Mouse (Mus musculus): ENCODE measurements around the gene Usp15. TPM values are rescaled to one million over a fixed set of nuclear protein-coding genes. Genes with fewer than 3 reads are reported as not detected.
A peak's percentile ranks its signal among the peaks of the same experiment; 100 is the strongest.

Usp15 gene
- total and polyA plus RNA-seq, 2 experiments from 2014 or later: 28.0 to 51.5 TPM

GRCm38 (mm10) chr10:123089425-123089930, 107.3 kb downstream of the Usp15 start:
- Histone ChIP-seq H3K4me2 (ENCODE audit: low read depth, low read length) (no peak overlapping the region), H3K36me3 (replicated peaks; ENCODE audit: control insufficient read depth, insufficient read depth, low read length) (no peaks in the 10 kb centered on the region), H3K27me3 (ENCODE audit: control insufficient read depth, insufficient read depth, low read length) (no peaks in the 10 kb centered on the region), H3K27ac (ENCODE audit: low read depth) (no peak overlapping the region), H3K4me3 (ENCODE audit: low read depth, low read length) (no peak overlapping the region), H3K9me3 (replicated peaks; ENCODE audit: control insufficient read depth, low read length) (no peaks in the 10 kb centered on the region), H3K4me1 (ENCODE audit: control insufficient read depth, insufficient read depth) (no peaks in the 10 kb centered on the region), H3K9ac (replicated peaks; ENCODE audit: low read depth, low read length) (no peak overlapping the region)
- TF ChIP-seq CTCF (IDR thresholded peaks at IDR 0.05; ENCODE audit: low read depth) (no peak), EP300 (IDR thresholded peaks at IDR 0.05; ENCODE audit: low read depth) (no peak)
- no peak for ATAC-seq (ENCODE audit: insufficient read depth, low read depth)
- DNase-seq (ENCODE audit: low spot score): no peak
- WGBS: 78% methylated on average over 12 of the region's 12 CpGs

- WGBS: 75% methylated on average over 2 of the region's 2 CpGs
- H3K9ac ChIP-seq (replicated peaks; ENCODE audit: low read depth, low read length): no peak overlapping the region
- TF ChIP-seq CTCF (IDR thresholded peaks at IDR 0.05; ENCODE audit: low read depth): no peak
- TF ChIP-seq EP300 (IDR thresholded peaks at IDR 0.05; ENCODE audit: low read depth): no peak
- H3K27me3 ChIP-seq (ENCODE audit: control insufficient read depth, insufficient read depth, low read length): no peaks in the 10 kb centered on the region
- H3K27ac ChIP-seq (ENCODE audit: low read depth): no peak overlapping the region
- H3K9me3 ChIP-seq (replicated peaks; ENCODE audit: control insufficient read depth, low read length): no peaks in the 10 kb centered on the region
- no peak overlapping the region for H3K4me3 ChIP-seq (ENCODE audit: low read depth, low read length)
- H3K4me1 ChIP-seq (ENCODE audit: control insufficient read depth, insufficient read depth): no peaks in the 10 kb centered on the region
- no peaks in the 10 kb centered on the region for H3K36me3 ChIP-seq (replicated peaks; ENCODE audit: control insufficient read depth, insufficient read depth, low read length)
- no peak overlapping the region for H3K4me2 ChIP-seq (ENCODE audit: low read depth, low read length)
- no peak for DNase-seq (ENCODE audit: low spot score)
- no peak for ATAC-seq (ENCODE audit: insufficient read depth, low read depth)
Observed at GRCm38 (mm10) chr10:123086847-123087246, 109.9 kb downstream of the Usp15 start.

GRCm38 (mm10) chr10:123084900-123085641, 111.7 kb downstream of the Usp15 start:
- H3K27ac ChIP-seq (ENCODE audit: low read depth): no peak overlapping the region
- no peak overlapping the region for H3K4me2 ChIP-seq (ENCODE audit: low read depth, low read length)
- H3K4me3 ChIP-seq (ENCODE audit: low read depth, low read length): no peak overlapping the region
- no peak overlapping the region for H3K9ac ChIP-seq (replicated peaks; ENCODE audit: low read depth, low read length)
- TF ChIP-seq EP300 (IDR thresholded peaks at IDR 0.05; ENCODE audit: low read depth) (no peak), CTCF (IDR thresholded peaks at IDR 0.05; ENCODE audit: low read depth) (no peak)
- no peaks in the 10 kb centered on the region for H3K4me1 ChIP-seq (ENCODE audit: control insufficient read depth, insufficient read depth)
- ATAC-seq (ENCODE audit: insufficient read depth, low read depth) (no peak), DNase-seq (ENCODE audit: low spot score) (no peak)
- no peaks in the 10 kb centered on the region for H3K27me3 ChIP-seq (ENCODE audit: control insufficient read depth, insufficient read depth, low read length)
- H3K36me3 ChIP-seq (replicated peaks; ENCODE audit: control insufficient read depth, insufficient read depth, low read length): no peaks in the 10 kb centered on the region
- 59% methylated on average over 10 of the region's 10 CpGs for WGBS
- no peaks in the 10 kb centered on the region for H3K9me3 ChIP-seq (replicated peaks; ENCODE audit: control insufficient read depth, low read length)

GRCm38 (mm10) chr10:123084307-123084706, 112.5 kb downstream of the Usp15 start:
- ATAC-seq (ENCODE audit: insufficient read depth, low read depth): no peak
- 51% methylated on average over 9 of the region's 9 CpGs for WGBS
- Histone ChIP-seq H3K4me2 (ENCODE audit: low read depth, low read length) (no peak overlapping the region), H3K36me3 (replicated peaks; ENCODE audit: control insufficient read depth, insufficient read depth, low read length) (no peaks in the 10 kb centered on the region), H3K27ac (ENCODE audit: low read depth) (no peak overlapping the region), H3K27me3 (ENCODE audit: control insufficient read depth, insufficient read depth, low read length) (no peaks in the 10 kb centered on the region), H3K9ac (replicated peaks; ENCODE audit: low read depth, low read length) (no peak overlapping the region), H3K9me3 (replicated peaks; ENCODE audit: control insufficient read depth, low read length) (no peaks in the 10 kb centered on the region), H3K4me1 (ENCODE audit: control insufficient read depth, insufficient read depth) (no peaks in the 10 kb centered on the region), H3K4me3 (ENCODE audit: low read depth, low read length) (no peak overlapping the region)
- no peak for DNase-seq (ENCODE audit: low spot score)
- TF ChIP-seq EP300 (IDR thresholded peaks at IDR 0.05; ENCODE audit: low read depth) (no peak), CTCF (IDR thresholded peaks at IDR 0.05; ENCODE audit: low read depth) (no peak)

GRCm38 (mm10) chr10:123076245-123077023, 120.4 kb downstream of the Usp15 start, which contains the start of gene Mon2:
TSS of gene Mon2 (minus strand) at chr10:123076505.
- no peaks in the 10 kb centered on the region for H3K27me3 ChIP-seq (ENCODE audit: control insufficient read depth, insufficient read depth, low read length)
- peak within 1 kb of the TSS; percentile 92 for H3K27ac ChIP-seq (ENCODE audit: low read depth)
- H3K4me1 ChIP-seq (ENCODE audit: control insufficient read depth, insufficient read depth): peaks cover 19% of the 10 kb centered on the region
- H3K36me3 ChIP-seq (replicated peaks; ENCODE audit: control insufficient read depth, insufficient read depth, low read length): no peaks in the 10 kb centered on the region; the same call in 1 of the 2 replicates
- H3K4me3 ChIP-seq (ENCODE audit: low read depth, low read length): peak within 1 kb of the TSS; percentile 99
- H3K4me2 ChIP-seq (ENCODE audit: low read depth, low read length): peak within 1 kb of the TSS; percentile 91
- ATAC-seq (ENCODE audit: insufficient read depth, low read depth) (peak; percentile 100), DNase-seq (ENCODE audit: low spot score) (peak; percentile 97)
- whole genome bisulfite sequencing: under 1% methylated on average over 46 of the region's 58 CpGs
- peak within 1 kb of the TSS; percentile 97 for H3K9ac ChIP-seq (replicated peaks; ENCODE audit: low read depth, low read length)
- no peaks in the 10 kb centered on the region for H3K9me3 ChIP-seq (replicated peaks; ENCODE audit: control insufficient read depth, low read length)
- TF ChIP-seq EP300 (IDR thresholded peaks at IDR 0.05; ENCODE audit: low read depth) (no peak), CTCF (IDR thresholded peaks at IDR 0.05; ENCODE audit: low read depth) (no peak)

Measured in heart, postnatal 0 days (tissue).